Mouse (Mus musculus): Measurements from ENCODE around the gene Dnajc13. TPM values are rescaled to one million over a fixed set of nuclear protein-coding genes. Genes with fewer than 3 reads are reported as not detected.

Gene Dnajc13
- polyA plus RNA-seq, 1 experiment from 2014 or later, result 21.0 TPM

DNA sequence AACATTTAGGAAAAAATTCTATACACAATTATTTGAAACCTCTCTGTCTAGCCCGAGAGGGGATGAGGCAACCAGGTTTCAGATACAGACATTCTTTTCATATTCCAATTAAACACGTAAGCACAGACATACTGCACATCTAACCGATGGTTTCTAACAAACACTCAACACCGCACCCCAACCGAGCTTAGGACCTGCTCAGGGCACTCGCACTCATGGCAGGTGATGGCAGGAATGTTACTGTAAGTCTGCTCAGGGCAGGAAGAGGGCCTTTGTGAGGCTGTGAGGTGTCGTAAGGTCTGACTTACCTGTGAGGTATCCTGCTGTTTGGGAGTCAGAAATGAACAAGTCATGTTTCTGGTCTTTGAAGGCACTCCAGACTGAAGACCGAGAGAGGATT lies 106.2 kb downstream of the Dnajc13 start:
- ATAC-seq, result no peak
- Histone ChIP-seq H3K4me1 (ENCODE audit: control insufficient read depth, insufficient read depth, low read length) (no peaks in the 10 kb centered on the region), H3K4me2 (ENCODE audit: low read length) (no peak overlapping the region), H3K4me3 (ENCODE audit: low read depth, low read length) (no peak overlapping the region), H3K9ac (ENCODE audit: low read depth, low read length) (no peak overlapping the region), H3K27me3 (ENCODE audit: control insufficient read depth, insufficient read depth, low read depth, low read length) (no peaks in the 10 kb centered on the region), H3K9me3 (replicated peaks; ENCODE audit: control insufficient read depth, low read length, poor library complexity, severe bottlenecking) (no peaks in the 10 kb centered on the region), H3K27ac (ENCODE audit: low read length) (no peak overlapping the region), H3K36me3 (ENCODE audit: control insufficient read depth, insufficient read depth, low read length) (peaks cover 68% of the 10 kb centered on the region)
- WGBS, result 95% methylated on average over 8 of the region's 8 CpGs

DNA sequence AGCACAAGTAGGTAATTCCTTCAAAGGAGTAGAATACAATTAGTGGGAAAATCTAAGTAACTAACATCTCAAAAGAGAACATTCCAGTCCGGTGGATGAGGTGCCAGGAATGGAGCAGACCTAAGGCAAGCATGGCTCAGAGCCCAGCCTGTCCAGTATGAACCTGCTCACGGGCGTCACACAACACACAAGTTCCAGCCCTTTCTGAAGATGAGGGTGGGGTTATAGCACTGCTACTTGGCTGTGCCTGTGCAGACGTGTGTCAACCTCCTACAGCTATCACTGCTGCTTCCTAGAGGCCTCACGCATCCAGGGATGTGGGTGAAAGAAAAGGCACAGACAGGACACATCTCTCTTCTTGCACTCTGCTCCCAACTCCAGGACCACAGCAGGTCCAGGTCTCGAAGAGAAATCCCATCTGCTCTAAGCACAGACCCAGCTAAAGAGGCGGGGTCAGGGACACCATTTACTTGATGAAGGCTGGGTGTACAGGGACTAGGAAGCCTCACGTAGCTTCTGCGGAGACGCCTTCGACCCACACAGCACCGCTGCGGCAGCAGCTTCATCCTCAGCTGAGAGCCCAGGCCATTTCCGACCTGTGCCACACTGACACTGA lies 107.5 kb downstream of the Dnajc13 start:
- WGBS, result 95% methylated on average over 14 of the region's 14 CpGs
- no peaks in the 10 kb centered on the region for H3K9me3 ChIP-seq (replicated peaks; ENCODE audit: control insufficient read depth, low read length, poor library complexity, severe bottlenecking)
- H3K4me1 ChIP-seq (ENCODE audit: control insufficient read depth, insufficient read depth, low read length), result no peaks in the 10 kb centered on the region
- H3K27me3 ChIP-seq (ENCODE audit: control insufficient read depth, insufficient read depth, low read depth, low read length), result no peaks in the 10 kb centered on the region
- no peak overlapping the region for H3K4me2 ChIP-seq (ENCODE audit: low read length)
- H3K36me3 ChIP-seq (ENCODE audit: control insufficient read depth, insufficient read depth, low read length), result peaks cover 68% of the 10 kb centered on the region
- ATAC-seq, result no peak
- no peak overlapping the region for H3K4me3 ChIP-seq (ENCODE audit: low read depth, low read length)
- no peak overlapping the region for H3K27ac ChIP-seq (ENCODE audit: low read length)
- no peak overlapping the region for H3K9ac ChIP-seq (ENCODE audit: low read depth, low read length)

DNA sequence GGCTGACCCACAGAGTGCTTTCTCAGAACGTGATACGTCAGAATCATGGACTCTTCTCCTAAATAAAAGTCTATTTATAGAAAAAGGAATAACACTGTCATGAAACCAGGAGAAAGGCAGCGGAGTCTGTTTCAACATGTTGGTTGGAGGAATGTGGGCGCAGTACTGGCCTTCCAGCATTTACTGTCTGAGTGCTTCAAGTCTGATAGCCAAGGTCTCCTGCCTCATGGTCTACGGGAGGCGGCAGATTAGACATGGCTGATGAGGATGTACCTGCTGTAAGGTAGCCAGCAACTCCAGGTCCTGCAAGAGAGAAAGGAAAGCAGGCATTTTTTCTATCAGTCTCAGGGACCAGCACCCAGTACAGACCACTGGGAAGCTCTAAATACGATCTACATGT lies 110.6 kb downstream of the Dnajc13 start:
- H3K27me3 ChIP-seq (ENCODE audit: control insufficient read depth, insufficient read depth, low read depth, low read length), result no peaks in the 10 kb centered on the region
- peaks cover 47% of the 10 kb centered on the region for H3K36me3 ChIP-seq (ENCODE audit: control insufficient read depth, insufficient read depth, low read length)

DNA sequence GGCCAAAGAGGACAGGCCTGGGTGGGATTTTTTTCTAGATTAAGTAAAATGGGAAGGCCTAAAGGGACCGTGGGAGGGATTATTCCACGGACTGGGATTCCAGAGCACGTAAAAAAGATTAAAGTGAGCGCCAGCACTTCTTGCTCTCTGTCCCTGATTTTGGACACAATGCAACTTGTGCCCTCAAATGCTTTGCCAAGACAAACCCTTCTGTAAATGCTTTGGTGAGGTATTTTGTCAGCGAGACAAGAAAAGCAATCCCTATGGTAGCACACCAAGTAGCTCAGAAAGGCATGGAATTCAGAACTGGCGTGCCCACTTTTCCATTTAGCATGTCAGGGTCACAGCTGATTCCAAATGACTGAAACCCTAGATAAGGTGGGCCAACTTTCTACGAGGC lies 113.8 kb downstream of the Dnajc13 start:
- ATAC-seq, result no peak
- no peak overlapping the region for H3K27ac ChIP-seq (ENCODE audit: low read length)
- H3K4me3 ChIP-seq (ENCODE audit: low read depth, low read length), result no peak overlapping the region
- H3K9ac ChIP-seq (ENCODE audit: low read depth, low read length), result no peak overlapping the region
- H3K4me2 ChIP-seq (ENCODE audit: low read length), result no peak overlapping the region
- no peaks in the 10 kb centered on the region for H3K27me3 ChIP-seq (ENCODE audit: control insufficient read depth, insufficient read depth, low read depth, low read length)
- no peaks in the 10 kb centered on the region for H3K4me1 ChIP-seq (ENCODE audit: control insufficient read depth, insufficient read depth, low read length)
- no peaks in the 10 kb centered on the region for H3K9me3 ChIP-seq (replicated peaks; ENCODE audit: control insufficient read depth, low read length, poor library complexity, severe bottlenecking)
- H3K36me3 ChIP-seq (ENCODE audit: control insufficient read depth, insufficient read depth, low read length), result peaks cover 18% of the 10 kb centered on the region
- 87% methylated on average over 7 of the region's 7 CpGs for WGBS

More for the DNA sequence above, 110.6 kb downstream of the Dnajc13 start:
- 98% methylated on average over 7 of the region's 7 CpGs for WGBS
- H3K4me2 ChIP-seq (ENCODE audit: low read length), result no peak overlapping the region
- no peak overlapping the region for H3K27ac ChIP-seq (ENCODE audit: low read length)
- no peaks in the 10 kb centered on the region for H3K9me3 ChIP-seq (replicated peaks; ENCODE audit: control insufficient read depth, low read length, poor library complexity, severe bottlenecking)
- no peak overlapping the region for H3K9ac ChIP-seq (ENCODE audit: low read depth, low read length)
- H3K4me1 ChIP-seq (ENCODE audit: control insufficient read depth, insufficient read depth, low read length), result no peaks in the 10 kb centered on the region
- no peak overlapping the region for H3K4me3 ChIP-seq (ENCODE audit: low read depth, low read length)
- ATAC-seq, result no peak

DNA sequence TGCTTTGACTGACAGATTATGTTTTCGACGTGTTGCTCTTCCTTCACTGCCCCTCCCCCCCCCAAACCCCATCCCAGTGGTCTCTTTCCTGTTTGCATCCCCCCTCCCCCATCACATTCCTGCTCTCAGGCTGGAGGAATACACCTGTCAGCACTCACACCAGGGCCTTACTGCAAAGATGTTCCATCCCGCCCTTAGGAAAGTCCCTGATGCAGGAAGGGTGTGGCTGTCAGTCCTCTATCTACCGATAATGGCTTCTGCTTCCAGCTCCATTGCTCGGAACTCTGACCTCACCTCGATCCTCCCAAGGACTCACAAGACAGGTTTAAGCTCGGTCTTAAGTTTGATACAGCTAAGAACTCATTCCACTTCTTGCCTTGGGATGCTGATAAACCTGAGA lies 116.0 kb downstream of the Dnajc13 start:
- Histone ChIP-seq H3K9ac (ENCODE audit: low read depth, low read length) (no peak overlapping the region), H3K36me3 (ENCODE audit: control insufficient read depth, insufficient read depth, low read length) (peaks cover 14% of the 10 kb centered on the region), H3K27me3 (ENCODE audit: control insufficient read depth, insufficient read depth, low read depth, low read length) (no peaks in the 10 kb centered on the region), H3K4me3 (ENCODE audit: low read depth, low read length) (no peak overlapping the region), H3K9me3 (replicated peaks; ENCODE audit: control insufficient read depth, low read length, poor library complexity, severe bottlenecking) (no peaks in the 10 kb centered on the region), H3K4me1 (ENCODE audit: control insufficient read depth, insufficient read depth, low read length) (no peaks in the 10 kb centered on the region), H3K4me2 (ENCODE audit: low read length) (no peak overlapping the region), H3K27ac (ENCODE audit: low read length) (no peak overlapping the region)
- WGBS, result 95% methylated on average over 7 of the region's 7 CpGs
- no peak for ATAC-seq

DNA sequence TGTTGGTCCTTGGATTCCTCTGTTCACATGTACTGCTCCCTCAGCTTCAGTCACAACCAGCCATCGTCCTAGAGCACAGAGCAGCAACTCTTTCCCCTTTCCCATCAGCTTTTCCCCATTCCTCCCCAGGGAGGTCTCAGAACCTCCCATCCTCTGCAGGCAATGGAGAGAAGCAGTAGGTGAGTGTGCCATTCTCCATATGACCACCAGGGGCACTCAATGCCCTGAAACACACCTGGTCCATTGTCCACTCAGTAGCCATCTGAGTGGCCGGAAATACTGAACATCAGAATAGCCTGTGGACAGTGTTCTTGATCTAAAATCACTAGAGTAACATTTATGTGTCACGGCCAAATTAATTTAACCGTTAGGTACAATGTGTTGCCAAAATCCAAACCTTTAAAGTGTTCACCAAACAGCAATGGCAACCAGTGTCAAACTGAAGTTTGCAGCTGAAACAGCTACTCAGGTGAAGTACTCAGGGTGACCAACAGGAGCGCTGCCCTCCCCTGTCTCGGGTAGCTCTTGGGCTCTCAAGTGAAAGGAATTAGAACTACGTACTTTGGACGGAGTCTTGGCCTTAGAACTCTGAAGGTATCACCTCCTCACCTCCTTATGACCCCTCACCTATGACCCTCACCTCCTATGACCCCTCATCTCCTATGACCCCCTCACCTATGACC lies 118.3 kb downstream of the Dnajc13 start:
- H3K4me1 ChIP-seq (ENCODE audit: control insufficient read depth, insufficient read depth, low read length), result no peaks in the 10 kb centered on the region
- no peaks in the 10 kb centered on the region for H3K9me3 ChIP-seq (replicated peaks; ENCODE audit: control insufficient read depth, low read length, poor library complexity, severe bottlenecking)
- H3K4me2 ChIP-seq (ENCODE audit: low read length), result no peak overlapping the region
- 81% methylated on average over 8 of the region's 8 CpGs for WGBS
- no peaks in the 10 kb centered on the region for H3K27me3 ChIP-seq (ENCODE audit: control insufficient read depth, insufficient read depth, low read depth, low read length)
- ATAC-seq, result no peak
- H3K9ac ChIP-seq (ENCODE audit: low read depth, low read length), result no peak overlapping the region
- no peak overlapping the region for H3K4me3 ChIP-seq (ENCODE audit: low read depth, low read length)
- no peaks in the 10 kb centered on the region for H3K36me3 ChIP-seq (ENCODE audit: control insufficient read depth, insufficient read depth, low read length)
- no peak overlapping the region for H3K27ac ChIP-seq (ENCODE audit: low read length)

DNA sequence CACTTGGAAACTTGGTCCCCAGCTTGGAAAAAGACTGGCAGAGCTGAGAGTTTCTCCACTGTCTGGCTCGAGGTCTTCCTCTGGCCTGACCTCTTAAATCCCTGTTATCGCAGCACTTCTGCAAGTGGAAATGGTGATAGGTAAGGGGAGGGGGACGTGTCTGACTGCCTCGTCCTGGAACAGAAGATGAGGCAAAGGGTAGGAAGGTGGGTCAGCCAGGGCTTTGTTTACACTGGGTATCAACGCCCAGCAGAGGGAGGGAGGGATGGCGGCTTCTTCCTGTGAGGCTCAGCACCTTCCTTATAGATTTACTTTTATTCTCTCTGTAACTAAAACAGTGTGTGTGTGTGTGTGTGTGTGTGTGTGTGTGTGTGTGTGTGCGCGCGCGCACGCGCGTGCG lies 119.9 kb downstream of the Dnajc13 start:
- Histone ChIP-seq H3K9me3 (replicated peaks; ENCODE audit: control insufficient read depth, low read length, poor library complexity, severe bottlenecking) (no peaks in the 10 kb centered on the region), H3K36me3 (ENCODE audit: control insufficient read depth, insufficient read depth, low read length) (no peaks in the 10 kb centered on the region), H3K4me2 (ENCODE audit: low read length) (no peak overlapping the region), H3K4me1 (ENCODE audit: control insufficient read depth, insufficient read depth, low read length) (no peaks in the 10 kb centered on the region), H3K27me3 (ENCODE audit: control insufficient read depth, insufficient read depth, low read depth, low read length) (no peaks in the 10 kb centered on the region), H3K4me3 (ENCODE audit: low read depth, low read length) (no peak overlapping the region), H3K9ac (ENCODE audit: low read depth, low read length) (no peak overlapping the region), H3K27ac (ENCODE audit: low read length) (no peak overlapping the region)
- no peak for ATAC-seq
- 87% methylated on average over 14 of the region's 14 CpGs for WGBS

DNA sequence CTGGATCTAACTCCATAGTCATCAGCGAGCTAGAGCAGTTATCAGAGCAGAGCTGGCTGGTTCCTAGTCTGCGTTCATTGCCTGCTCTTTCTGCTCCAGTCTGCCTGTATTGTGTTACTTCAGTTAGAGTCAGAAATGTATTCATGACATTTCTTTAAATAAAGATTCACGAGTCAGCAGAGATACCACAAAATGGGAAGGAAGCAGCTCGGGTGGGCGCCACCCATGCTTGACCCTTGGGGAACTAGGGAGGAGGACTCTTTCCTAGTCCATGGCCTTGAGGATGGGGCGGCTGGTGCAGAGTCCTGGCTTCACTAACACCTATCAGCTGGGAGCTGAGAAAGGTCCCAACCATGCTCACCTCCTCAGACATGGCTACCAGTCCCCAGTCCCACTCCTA lies 122.4 kb downstream of the Dnajc13 start:
- WGBS, result 91% methylated on average over 6 of the region's 6 CpGs
- Histone ChIP-seq H3K9me3 (replicated peaks; ENCODE audit: control insufficient read depth, low read length, poor library complexity, severe bottlenecking) (no peaks in the 10 kb centered on the region), H3K4me3 (ENCODE audit: low read depth, low read length) (no peak overlapping the region), H3K9ac (ENCODE audit: low read depth, low read length) (no peak overlapping the region), H3K27me3 (ENCODE audit: control insufficient read depth, insufficient read depth, low read depth, low read length) (no peaks in the 10 kb centered on the region), H3K4me2 (ENCODE audit: low read length) (no peak overlapping the region), H3K36me3 (ENCODE audit: control insufficient read depth, insufficient read depth, low read length) (no peaks in the 10 kb centered on the region), H3K4me1 (ENCODE audit: control insufficient read depth, insufficient read depth, low read length) (no peaks in the 10 kb centered on the region), H3K27ac (ENCODE audit: low read length) (no peak overlapping the region)
- ATAC-seq, result no peak

DNA sequence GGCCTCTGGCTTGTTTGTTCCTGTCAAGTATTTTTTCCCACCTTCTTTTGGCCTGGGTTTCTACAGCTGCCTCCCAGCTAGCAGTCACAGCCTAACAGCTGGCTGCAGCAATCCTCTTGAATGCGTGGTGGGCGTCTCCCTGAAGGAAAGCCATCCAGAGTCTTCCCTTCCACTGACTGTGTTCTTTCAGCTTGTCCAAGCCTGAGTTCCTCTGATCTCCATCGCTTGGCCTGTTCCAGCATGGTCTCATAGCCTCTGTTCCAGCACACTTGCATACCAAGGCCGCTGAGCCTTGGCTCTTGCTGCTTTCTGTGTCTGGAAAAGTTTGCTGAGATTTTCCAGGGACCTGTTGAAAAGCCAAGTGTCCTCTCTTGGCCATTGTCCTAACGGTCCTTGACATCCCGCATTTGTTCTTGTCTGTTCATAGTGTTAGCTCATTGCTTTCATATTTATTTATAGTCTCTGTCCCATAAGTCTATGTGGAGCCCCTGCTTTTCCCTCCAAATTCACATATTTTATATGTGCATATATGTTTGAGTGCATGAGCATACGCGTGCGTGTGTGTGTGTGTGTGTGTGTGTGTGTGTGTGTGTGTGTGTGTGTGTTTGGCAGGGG lies 132.5 kb downstream of the Dnajc13 start:
- H3K4me2 ChIP-seq (ENCODE audit: low read length), result no peak overlapping the region
- no peaks in the 10 kb centered on the region for H3K9me3 ChIP-seq (replicated peaks; ENCODE audit: control insufficient read depth, low read length, poor library complexity, severe bottlenecking)
- H3K36me3 ChIP-seq (ENCODE audit: control insufficient read depth, insufficient read depth, low read length), result no peaks in the 10 kb centered on the region
- peaks cover 10% of the 10 kb centered on the region for H3K4me1 ChIP-seq (ENCODE audit: control insufficient read depth, insufficient read depth, low read length)
- WGBS, result 93% methylated on average over 9 of the region's 9 CpGs
- H3K27ac ChIP-seq (ENCODE audit: low read length), result no peak overlapping the region
- no peak overlapping the region for H3K9ac ChIP-seq (ENCODE audit: low read depth, low read length)
- no peaks in the 10 kb centered on the region for H3K27me3 ChIP-seq (ENCODE audit: control insufficient read depth, insufficient read depth, low read depth, low read length)
- no peak for ATAC-seq
- H3K4me3 ChIP-seq (ENCODE audit: low read depth, low read length), result no peak overlapping the region

Measured in midbrain, embryonic 16.5 days (tissue).